Mouse (Mus musculus) neural tube, embryonic 15.5 days (tissue): ENCODE results near the gene Hipk2. TPM values are rescaled to one million over a fixed set of nuclear protein-coding genes. Genes with fewer than 3 reads are reported as not detected.
"Not testable (repeated sequence)": the region's sequence is repeated elsewhere in the genome, so short reads cannot be mapped to it uniquely, and the experiment has no call there.

ENCODE experiments used
- ATAC-seq: fragments of 200-750 bp; cut with Nextera tagmentation; 2 replicates; pipeline ENCODE4 v1.8.0; 2017; ENCODE audit warnings: mild to moderate bottlenecking, moderate TSS enrichment, moderate library complexity; ENCODE audit not compliant: low FRiP score
- H3K27ac ChIP-seq: fragments of 300-500 bp; sonication (generic); replicated peaks from 2 replicates; pipeline ENCODE4 v1.5.1; 2015; ENCODE audit warnings: mild to moderate bottlenecking, inconsistent platforms
- H3K27me3 ChIP-seq: fragments of 300-500 bp; sonication (generic); replicated peaks from 2 replicates; pipeline ENCODE4 v1.6.1; 2015; ENCODE audit warnings: inconsistent platforms
- H3K36me3 ChIP-seq: fragments of 300-500 bp; sonication (generic); 2 replicates; pipeline ENCODE4 v1.6.1; 2015; ENCODE audit warnings: inconsistent platforms
- H3K4me1 ChIP-seq: fragments of 300-500 bp; sonication (generic); 2 replicates; pipeline ENCODE4 v1.6.1; 2015; ENCODE audit warnings: inconsistent platforms
- H3K4me2 ChIP-seq: fragments of 300-500 bp; sonication (generic); 2 replicates; pipeline ENCODE4 v1.6.1; 2015; ENCODE audit warnings: inconsistent platforms, mild to moderate bottlenecking, moderate library complexity
- H3K4me3 ChIP-seq: fragments of 300-500 bp; sonication (generic); replicated peaks from 2 replicates; pipeline ENCODE4 v1.5.1; 2015; ENCODE audit warnings: mild to moderate bottlenecking, inconsistent platforms
- H3K9ac ChIP-seq: fragments of 300-500 bp; sonication (generic); replicated peaks from 2 replicates; pipeline ENCODE4 v1.6.1; 2015; ENCODE audit warnings: mild to moderate bottlenecking, inconsistent platforms
- H3K9me3 ChIP-seq: fragments of 300-500 bp; sonication (generic); replicated peaks from 2 replicates; pipeline ENCODE4 v1.6.1; 2016; ENCODE audit warnings: inconsistent platforms
- WGBS: fragments of 180-500 bp; shearing (Covaris S2); methylation state at CpG from one replicate; pipeline ENCODE4 v1.1.7; 2015; ENCODE audit warnings: mixed read lengths; 5-methylcytosine and 5-hydroxymethylcytosine counted together
- polyA plus RNA-seq: library from polyadenylated mRNA; unstranded; fragments of >200 nt; fragmentation: Nextera tagmentation; extraction: Ambion mirVana; gene quantifications from 2 replicates; pipeline ENCODE4 v1.2.1, GENCODE M21; 2015

Gene Hipk2
- polyA plus RNA-seq, 1 experiment from 2014 or later = 32.9 TPM

GRCm38 (mm10) chr6:38676723-38677122 lies 199.2 kb downstream of the Hipk2 start:
- H3K27me3 ChIP-seq = no peaks in the 10 kb centered on the region
- peaks cover 8% of the 10 kb centered on the region; the same call in 1 of the 2 replicates for H3K36me3 ChIP-seq
- H3K9me3 ChIP-seq = no peaks in the 10 kb centered on the region
- no peak overlapping the region for H3K4me2 ChIP-seq
- no peak overlapping the region for H3K4me3 ChIP-seq
- no peak overlapping the region for H3K9ac ChIP-seq
- no peak for ATAC-seq
- no peak overlapping the region for H3K27ac ChIP-seq
- H3K4me1 ChIP-seq = no peaks in the 10 kb centered on the region
- 86% methylated on average over 14 of the region's 14 CpGs for WGBS

- H3K9me3 ChIP-seq = no peaks in the 10 kb centered on the region
- no peak overlapping the region for H3K4me3 ChIP-seq
- no peak overlapping the region for H3K4me2 ChIP-seq
- H3K27ac ChIP-seq = no peak overlapping the region
- H3K4me1 ChIP-seq = no peaks in the 10 kb centered on the region
- H3K9ac ChIP-seq = no peak overlapping the region
- H3K36me3 ChIP-seq = peaks cover 8% of the 10 kb centered on the region; the same call in 1 of the 2 replicates
- H3K27me3 ChIP-seq = no peaks in the 10 kb centered on the region
- 93% methylated on average over 6 of the region's 6 CpGs for WGBS
- ATAC-seq = no peak
Observed at GRCm38 (mm10) chr6:38676217-38676616, 199.7 kb downstream of the Hipk2 start.

- Histone ChIP-seq H3K9ac (no peak overlapping the region), H3K36me3 (peaks cover 4% of the 10 kb centered on the region; the same call in 1 of the 2 replicates), H3K4me3 (no peak overlapping the region), H3K9me3 (no peaks in the 10 kb centered on the region), H3K27ac (no peak overlapping the region), H3K27me3 (no peaks in the 10 kb centered on the region), H3K4me1 (no peaks in the 10 kb centered on the region), H3K4me2 (no peak overlapping the region)
- no peak for ATAC-seq
- 88% methylated on average over 3 of the region's 3 CpGs for WGBS
Observed at GRCm38 (mm10) chr6:38672011-38672410, 204.0 kb downstream of the Hipk2 start.

- 0 out of 2 replicates have a peak, but pooled peaks cover 4% of the 10 kb centered on the region for H3K36me3 ChIP-seq
- H3K9ac ChIP-seq = no peak overlapping the region
- no peaks in the 10 kb centered on the region for H3K27me3 ChIP-seq
- H3K4me2 ChIP-seq = no peak overlapping the region
- H3K4me1 ChIP-seq = no peaks in the 10 kb centered on the region
- no peaks in the 10 kb centered on the region for H3K9me3 ChIP-seq
- WGBS = 81% methylated on average over 7 of the region's 7 CpGs
- H3K27ac ChIP-seq = no peak overlapping the region
- ATAC-seq = no peak
- H3K4me3 ChIP-seq = no peak overlapping the region
Observed at GRCm38 (mm10) chr6:38671270-38671669, 204.7 kb downstream of the Hipk2 start.

- not testable (repeated sequence) for H3K4me1 ChIP-seq, ATAC-seq, H3K9ac ChIP-seq, H3K27me3 ChIP-seq, H3K36me3 ChIP-seq, H3K4me3 ChIP-seq, H3K9me3 ChIP-seq, H3K27ac ChIP-seq, H3K4me2 ChIP-seq
- 79% methylated on average over 1 of the region's 1 CpGs for WGBS
Observed at GRCm38 (mm10) chr6:38670488-38670887, 205.5 kb downstream of the Hipk2 start.

- no peak overlapping the region for H3K4me2 ChIP-seq
- 0 out of 2 replicates have a peak, but pooled peaks cover 4% of the 10 kb centered on the region for H3K36me3 ChIP-seq
- ATAC-seq = no peak
- no peaks in the 10 kb centered on the region for H3K9me3 ChIP-seq
- no peak overlapping the region for H3K4me3 ChIP-seq
- H3K27me3 ChIP-seq = no peaks in the 10 kb centered on the region
- 65% methylated on average over 6 of the region's 6 CpGs for WGBS
- H3K4me1 ChIP-seq = no peaks in the 10 kb centered on the region; the same call in 1 of the 2 replicates
- H3K9ac ChIP-seq = no peak overlapping the region
- no peak overlapping the region for H3K27ac ChIP-seq
Observed at GRCm38 (mm10) chr6:38669580-38669979, 206.4 kb downstream of the Hipk2 start.

- peak within 1 kb of the TSS; percentile 78 for H3K9ac ChIP-seq
- no peaks in the 10 kb centered on the region; the same call in 1 of the 2 replicates for H3K27me3 ChIP-seq
- no peaks in the 10 kb centered on the region for H3K36me3 ChIP-seq
- peak within 1 kb of the TSS; percentile 84 for H3K27ac ChIP-seq
- 0% methylated on average over 79 of the region's 84 CpGs for WGBS
- H3K9me3 ChIP-seq = no peaks in the 10 kb centered on the region
- H3K4me2 ChIP-seq = peak within 1 kb of the TSS; percentile 92
- H3K4me3 ChIP-seq = peak within 1 kb of the TSS; percentile 65
- peaks cover 17% of the 10 kb centered on the region; the same call in 1 of the 2 replicates for H3K4me1 ChIP-seq
- peak; percentile 90 for ATAC-seq
Observed at GRCm38 (mm10) chr6:38662714-38663615, 213.0 kb downstream of the Hipk2 start, which contains the start of gene Clec2l. TSS of gene Clec2l (plus strand) at chr6:38663069.

GRCm38 (mm10) chr6:38661626-38662025 lies 214.3 kb downstream of the Hipk2 start:
- no peak overlapping the region for H3K4me3 ChIP-seq
- no peaks in the 10 kb centered on the region; the same call in 1 of the 2 replicates for H3K27me3 ChIP-seq
- no peak for ATAC-seq
- no peaks in the 10 kb centered on the region for H3K36me3 ChIP-seq
- no peaks in the 10 kb centered on the region for H3K9me3 ChIP-seq
- H3K4me1 ChIP-seq = peaks cover 17% of the 10 kb centered on the region; the same call in 1 of the 2 replicates
- H3K4me2 ChIP-seq = no peak overlapping the region
- 7% methylated on average over 4 of the region's 4 CpGs for WGBS
- no peak overlapping the region for H3K9ac ChIP-seq
- no peak overlapping the region for H3K27ac ChIP-seq

- no peak overlapping the region for H3K4me2 ChIP-seq
- no peak overlapping the region for H3K9ac ChIP-seq
- no peaks in the 10 kb centered on the region for H3K9me3 ChIP-seq
- H3K36me3 ChIP-seq = no peaks in the 10 kb centered on the region
- 39% methylated on average over 14 of the region's 14 CpGs for WGBS
- peak; percentile 73 for ATAC-seq
- H3K27me3 ChIP-seq = no peaks in the 10 kb centered on the region
- no peak overlapping the region for H3K4me3 ChIP-seq
- H3K4me1 ChIP-seq = no peaks in the 10 kb centered on the region
- no peak overlapping the region for H3K27ac ChIP-seq
Observed at GRCm38 (mm10) chr6:38650263-38650937, 225.6 kb downstream of the Hipk2 start.

GRCm38 (mm10) chr6:38649545-38649944 lies 226.4 kb downstream of the Hipk2 start:
- WGBS = 83% methylated on average over 3 of the region's 3 CpGs
- no peak for ATAC-seq
- no peak overlapping the region for H3K27ac ChIP-seq
- H3K4me3 ChIP-seq = no peak overlapping the region
- H3K9me3 ChIP-seq = no peaks in the 10 kb centered on the region
- H3K4me2 ChIP-seq = no peak overlapping the region
- no peaks in the 10 kb centered on the region for H3K27me3 ChIP-seq
- H3K36me3 ChIP-seq = no peaks in the 10 kb centered on the region
- H3K4me1 ChIP-seq = no peaks in the 10 kb centered on the region
- H3K9ac ChIP-seq = no peak overlapping the region
